Mouse (Mus musculus) cortical plate, adult 2 months (tissue): ENCODE measurements around the gene Bst2.
A peak's percentile ranks its signal among the peaks of the same experiment; 100 is the strongest.

Experiments
- CTCF ChIP-seq: fragments of 200-500 bp; IDR thresholded peaks from 2 replicates; pipeline ENCODE4 v1.5.1; 2011; ENCODE audit warnings: mild to moderate bottlenecking, control low read depth, low read length; ENCODE audit not compliant: insufficient read depth; ENCODE audit errors: extremely low read depth
- POLR2A ChIP-seq: fragments of 200-500 bp; IDR thresholded peaks from 2 replicates; pipeline ENCODE4 v1.6.1; 2011; ENCODE audit warnings: mild to moderate bottlenecking, low read length, control low read depth; ENCODE audit not compliant: insufficient read depth; ENCODE audit errors: extremely low read depth

DNA sequence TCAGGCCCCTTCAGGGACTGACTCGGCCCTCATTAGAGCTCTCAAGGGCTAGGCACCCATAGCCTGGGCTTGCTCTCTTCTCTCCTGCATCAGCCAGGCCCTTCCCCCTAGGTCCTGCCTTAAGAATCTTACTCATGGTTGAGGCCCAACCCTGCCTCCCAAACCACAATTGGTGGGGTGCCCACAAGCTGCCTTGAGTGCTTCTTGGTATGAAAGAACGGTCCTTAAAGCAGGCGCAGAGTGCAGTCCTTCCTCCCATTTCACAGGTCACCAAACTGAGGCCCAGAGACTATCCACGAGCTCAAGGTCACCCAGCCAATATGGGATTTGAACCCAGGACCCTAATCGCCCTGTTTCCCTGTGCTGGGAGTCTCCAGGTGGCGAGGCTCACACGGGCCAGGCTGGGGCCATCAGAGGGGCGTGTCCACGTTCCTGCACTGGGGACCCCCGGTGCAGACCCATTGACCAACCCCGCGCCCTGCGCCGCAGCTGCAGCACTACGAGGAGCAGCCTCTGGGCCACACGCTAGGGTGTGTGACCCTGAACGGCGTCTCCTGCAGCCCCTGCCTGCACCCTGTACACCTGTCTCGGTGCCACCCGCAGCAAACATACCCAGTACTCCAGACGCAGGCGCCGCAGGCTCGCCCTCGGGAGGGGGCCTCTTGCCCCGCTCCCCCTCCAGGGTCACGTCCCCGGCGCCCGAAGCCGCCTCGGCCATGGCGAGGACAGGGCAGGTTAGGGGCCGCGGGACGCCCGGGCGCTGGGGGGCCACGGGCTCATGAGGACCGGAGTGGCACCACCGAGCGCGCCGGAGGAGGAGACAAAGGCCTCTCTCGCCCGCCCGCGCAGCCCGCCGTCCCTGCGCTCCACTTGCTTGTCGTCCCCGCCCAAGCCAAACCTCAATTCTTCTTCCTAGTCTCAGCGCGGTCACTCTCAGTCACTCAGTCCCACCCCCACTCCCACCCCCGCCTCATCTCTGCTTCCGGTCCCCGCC is 51.8 kb downstream of the Bst2 start, which contains the start of gene Ano8:
- TF ChIP-seq POLR2A (peak; percentile 47; the same call in 1 of the 2 replicates), CTCF (no peak)
